Mouse (Mus musculus) myocyte (in vitro differentiated cells): ENCODE data around the gene Sstr2.

Experiments used
- E2F4 ChIP-seq: IDR thresholded peaks from one replicate; pipeline ENCODE4 v1.6.1; 2011; ENCODE audit warnings: mild to moderate bottlenecking, control low read depth, moderate library complexity; ENCODE audit not compliant: insufficient read depth
- MAX ChIP-seq: IDR thresholded peaks from one replicate; pipeline ENCODE4 v1.6.1; 2011; ENCODE audit warnings: low read depth, mild to moderate bottlenecking, control low read depth
- POLR2A ChIP-seq: IDR thresholded peaks from one replicate; pipeline ENCODE4 v1.6.1; 2011; ENCODE audit warnings: low read depth, mild to moderate bottlenecking, control low read depth, moderate library complexity; ENCODE audit not compliant: insufficient read length
- POLR2AphosphoS2 ChIP-seq: IDR thresholded peaks from one replicate; pipeline ENCODE4 v1.6.1; 2011; ENCODE audit warnings: low read depth, control low read depth; ENCODE audit not compliant: insufficient read length
- USF1 ChIP-seq: IDR thresholded peaks from one replicate; pipeline ENCODE4 v1.6.1; 2011; ENCODE audit warnings: low read depth, mild to moderate bottlenecking, control low read depth, moderate library complexity

- TF ChIP-seq POLR2A (no peak), E2F4 (no peak), POLR2AphosphoS2 (no peak), MAX (no peak), USF1 (no peak)
Observed at GRCm38 (mm10) chr11:113648690-113649352, 29.7 kb downstream of the Sstr2 start, which contains the start of gene Cog1.
